11 mouse cellular contexts compared by ENCODE assay signal in genomic region chr8:87783198-87783597, GRCm38 (mm10).
DNase-seq lines count a peak whose midpoint lies in the region; ATAC-seq lines count a peak whose summit lies in the region.
"Had no signal": no experiment of that assay in that cellular context is flagged by ENCODE, and none has a peak within 500 bp of the region (broad histone marks: within the 10 kb centered on the region; RNA-seq: fewer than 3 reads in every experiment).

No protein-coding gene starts in this region.

- peak overlapping the region; percentile 90 for H3K27ac ChIP-seq in embryonic facial prominence, embryonic 10.5 days (replicated peaks)
- H3K27ac ChIP-seq in hindbrain, embryonic 13.5 days, result peak overlapping the region; percentile 66; the same call in 1 of the 2 replicates
- H3K27ac ChIP-seq: heart, embryonic 13.5 days had no signal

- H3K4me3 ChIP-seq in embryonic facial prominence, embryonic 10.5 days, result no peak overlapping the region
- H3K4me3 ChIP-seq in hindbrain, embryonic 13.5 days, result no peak overlapping the region
- H3K4me3 ChIP-seq: heart, embryonic 13.5 days had no signal

- peaks cover 46% of the 10 kb centered on the region for H3K4me1 ChIP-seq in embryonic facial prominence, embryonic 10.5 days
- H3K4me1 ChIP-seq in hindbrain, embryonic 13.5 days (replicated peaks), result peaks cover 61% of the 10 kb centered on the region

- peaks cover 52% of the 10 kb centered on the region for H3K36me3 ChIP-seq in embryonic facial prominence, embryonic 10.5 days (replicated peaks)
- H3K36me3 ChIP-seq in hindbrain, embryonic 13.5 days, result peaks cover 42% of the 10 kb centered on the region

- peak; percentile 22 for DNase-seq in gastrocnemius, adult 18-20 months (ENCODE audit: low spot score)
- no peak for DNase-seq in gastrocnemius, postnatal 36 days
- DNase-seq in lung, postnatal 10 days, result peak; percentile 35
- no peak for DNase-seq in lung, postnatal 25 days (ENCODE audit: low spot score)
- DNase-seq in embryonic facial prominence, embryonic 10.5 days (ENCODE audit: low spot score), result no peak
- DNase-seq in urinary bladder, postnatal 10 days (ENCODE audit: low spot score), result no peak
- DNase-seq: right cerebral cortex, adult 18-20 months; thymus, adult 2 months had no signal

- no peaks in the 10 kb centered on the region for H3K27me3 ChIP-seq in embryonic facial prominence, embryonic 10.5 days (replicated peaks; ENCODE audit: low read depth, poor library complexity, severe bottlenecking)
- no peaks in the 10 kb centered on the region for H3K27me3 ChIP-seq in hindbrain, embryonic 13.5 days
- H3K27me3 ChIP-seq: heart, embryonic 13.5 days had no signal

- no peaks in the 10 kb centered on the region for H3K9me3 ChIP-seq in embryonic facial prominence, embryonic 10.5 days
- H3K9me3 ChIP-seq in hindbrain, embryonic 13.5 days, result no peaks in the 10 kb centered on the region
- H3K9me3 ChIP-seq: heart, embryonic 13.5 days had no signal

- 78% methylated on average over 15 of the region's 15 CpGs for WGBS in embryonic facial prominence, embryonic 10.5 days
- 77% methylated on average over 15 of the region's 15 CpGs for WGBS in hindbrain, embryonic 13.5 days

- ATAC-seq in hindbrain, embryonic 13.5 days (ENCODE audit: low FRiP score), result no peak
- no peak for ATAC-seq in megakaryocyte progenitor cell, adult 5-6 weeks (replicated peaks; ENCODE audit: poor library complexity)

- intact Hi-C loops in gastrocnemius, postnatal 36 days (cut with DNase I), result no loop called here

- no peak overlapping the region; the same call in 1 of the 2 replicates for H3K9ac ChIP-seq in hindbrain, embryonic 13.5 days
- H3K9ac ChIP-seq: heart, embryonic 13.5 days had no signal

- H3K4me2 ChIP-seq in hindbrain, embryonic 13.5 days, result no peak overlapping the region
- H3K4me2 ChIP-seq: heart, embryonic 13.5 days had no signal

Comparison
In these comparisons a context has a peak if more than half of its experiments do, and no peak if none do; other contexts are left out.
1. DNase-seq: peak in gastrocnemius, adult 18-20 months (single experiment) and lung, postnatal 10 days (single experiment); none in gastrocnemius, postnatal 36 days (0 of 2), lung, postnatal 25 days (single experiment), embryonic facial prominence, embryonic 10.5 days (single experiment) and urinary bladder, postnatal 10 days (single experiment).